Mouse (Mus musculus): ENCODE measurements around the gene Hip1r.

GRCm38 (mm10) chr5:124030386-124031067 is 57.1 kb downstream of the Hip1r start:
- no peak for TF ChIP-seq MYOD1 (IDR thresholded peaks at IDR 0.05; ENCODE audit: control insufficient read depth in 1 of 3, insufficient read length in 2 of 3, low read depth in 2 of 3)
- no peak for TF ChIP-seq POLR2A (IDR thresholded peaks at IDR 0.05; ENCODE audit: insufficient read length, low read depth)
- no peak for TF ChIP-seq E2F4 (IDR thresholded peaks at IDR 0.05; ENCODE audit: insufficient read depth)
- no peak for TF ChIP-seq MYOG (IDR thresholded peaks at IDR 0.05; ENCODE audit: control insufficient read depth in 1 of 3, insufficient read depth in 1 of 3, insufficient read length in 2 of 3, low read depth in 2 of 3)
- TF ChIP-seq USF1 (IDR thresholded peaks at IDR 0.05; ENCODE audit: low read depth) = no peak
- no peak for TF ChIP-seq CEBPB (IDR thresholded peaks at IDR 0.05; ENCODE audit: insufficient read depth, poor library complexity, severe bottlenecking)
- no peak for TF ChIP-seq POLR2AphosphoS2 (IDR thresholded peaks at IDR 0.05; ENCODE audit: insufficient read length, low read depth)
- TF ChIP-seq TCF3 (IDR thresholded peaks at IDR 0.05; ENCODE audit: insufficient read length, low read depth) = no peak
- no peak for TF ChIP-seq TCF12 (IDR thresholded peaks at IDR 0.05; ENCODE audit: insufficient read depth, poor library complexity, severe bottlenecking)

Measured in myocyte (in vitro differentiated cells).